Mouse (Mus musculus) hindbrain, embryonic 13.5 days (tissue): Measurements from ENCODE around the gene Meiob. TPM values are rescaled to one million over a fixed set of nuclear protein-coding genes. Genes with fewer than 3 reads are reported as not detected.
A peak's percentile ranks its signal among the peaks of the same experiment; 100 is the strongest.

Experiments
- ATAC-seq: fragments of 200-750 bp; cut with Nextera tagmentation; 2 replicates; pipeline ENCODE4 v1.8.0; 2017; ENCODE audit warnings: moderate TSS enrichment; ENCODE audit not compliant: low FRiP score
- H3K27ac ChIP-seq: fragments of 300-500 bp; sonication (generic); 2 replicates; pipeline ENCODE4 v1.5.1; 2015; ENCODE audit warnings: inconsistent platforms, mild to moderate bottlenecking, moderate library complexity
- H3K27me3 ChIP-seq: fragments of 300-500 bp; sonication (generic); 2 replicates; pipeline ENCODE4 v1.6.1; 2015; ENCODE audit warnings: mild to moderate bottlenecking, inconsistent platforms
- H3K36me3 ChIP-seq: fragments of 300-500 bp; sonication (generic); 2 replicates; pipeline ENCODE4 v1.6.1; 2015; ENCODE audit warnings: mild to moderate bottlenecking, inconsistent platforms
- H3K4me1 ChIP-seq: fragments of 300-500 bp; sonication (generic); replicated peaks from 2 replicates; pipeline ENCODE4 v1.6.1; 2015; ENCODE audit warnings: inconsistent platforms
- H3K4me2 ChIP-seq: fragments of 300-500 bp; sonication (generic); 2 replicates; pipeline ENCODE4 v1.6.1; 2015; ENCODE audit warnings: inconsistent platforms, mild to moderate bottlenecking, moderate library complexity
- H3K4me3 ChIP-seq: fragments of 300-500 bp; sonication (generic); 2 replicates; pipeline ENCODE4 v1.5.1; 2015; ENCODE audit warnings: mild to moderate bottlenecking, inconsistent platforms
- H3K9ac ChIP-seq: fragments of 300-500 bp; sonication (generic); 2 replicates; pipeline ENCODE4 v1.6.1; 2015; ENCODE audit warnings: mild to moderate bottlenecking, inconsistent platforms
- H3K9me3 ChIP-seq: fragments of 300-500 bp; sonication (generic); 2 replicates; pipeline ENCODE4 v1.6.1; 2016; ENCODE audit warnings: inconsistent platforms
- WGBS: fragments of 180-500 bp; shearing (Covaris S2); methylation state at CpG from one replicate; pipeline ENCODE4 v1.1.7; 2015; 5-methylcytosine and 5-hydroxymethylcytosine counted together
- polyA plus RNA-seq: library from polyadenylated mRNA; unstranded; fragments of >200 nt; fragmentation: Nextera tagmentation; extraction: Ambion mirVana; gene quantifications from 2 replicates; pipeline ENCODE4 v1.2.1, GENCODE M21; 2015

The Meiob gene
- polyA plus RNA-seq, 1 experiment from 2014 or later, result not detected

DNA sequence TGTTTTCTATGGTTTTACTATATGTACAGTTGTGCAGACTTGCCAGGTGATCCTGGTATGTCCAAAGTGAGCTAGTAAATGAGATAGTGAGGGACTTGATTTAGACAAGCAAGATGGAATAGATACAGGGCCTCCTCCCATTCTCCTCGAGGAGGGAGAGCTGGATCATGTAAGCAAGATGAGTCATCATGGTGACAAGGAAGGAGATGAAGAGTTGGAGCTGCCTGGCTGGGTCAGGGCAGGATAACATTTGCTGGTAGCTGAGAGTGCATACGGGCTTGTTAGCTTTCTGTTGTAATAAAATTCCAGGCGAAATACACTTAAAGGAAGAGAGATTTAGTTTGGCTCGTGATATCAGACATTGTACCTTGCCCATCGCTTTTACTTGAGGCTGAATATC is 36.3 kb downstream of the Meiob start:
- Histone ChIP-seq H3K27me3 (peaks cover 30% of the 10 kb centered on the region), H3K9ac (no peak overlapping the region), H3K27ac (no peak overlapping the region), H3K9me3 (no peaks in the 10 kb centered on the region), H3K4me3 (no peak overlapping the region), H3K4me2 (no peak overlapping the region), H3K36me3 (no peaks in the 10 kb centered on the region), H3K4me1 (no peaks in the 10 kb centered on the region)
- ATAC-seq, result no peak
- WGBS, result 66% methylated on average over 5 of the region's 5 CpGs

DNA sequence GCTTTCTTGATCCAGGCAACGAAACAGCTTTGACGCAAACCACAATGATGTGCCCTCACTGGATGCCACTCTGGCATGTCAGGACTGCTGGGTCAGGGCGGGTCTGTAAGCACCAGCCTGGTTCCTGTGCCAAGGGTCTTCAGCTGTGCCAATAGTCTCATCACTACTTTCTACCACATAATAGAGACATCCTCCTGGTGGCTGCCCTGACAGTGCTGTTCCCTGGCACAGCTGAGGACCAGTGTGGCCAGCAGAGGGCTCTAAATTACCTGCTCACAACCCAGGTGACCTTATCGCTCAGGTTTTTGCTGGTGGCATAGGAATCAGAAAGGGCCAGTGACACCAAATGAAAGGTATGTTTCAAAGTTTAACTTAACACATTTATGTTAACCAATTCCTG is 37.0 kb downstream of the Meiob start:
- H3K9ac ChIP-seq, result no peak overlapping the region
- H3K27ac ChIP-seq, result no peak overlapping the region
- H3K4me1 ChIP-seq, result no peaks in the 10 kb centered on the region
- no peaks in the 10 kb centered on the region for H3K9me3 ChIP-seq
- H3K36me3 ChIP-seq, result no peaks in the 10 kb centered on the region
- WGBS, result 56% methylated on average over 4 of the region's 4 CpGs
- no peak overlapping the region for H3K4me3 ChIP-seq
- no peak for ATAC-seq
- no peak overlapping the region for H3K4me2 ChIP-seq
- H3K27me3 ChIP-seq, result peaks cover 27% of the 10 kb centered on the region

DNA sequence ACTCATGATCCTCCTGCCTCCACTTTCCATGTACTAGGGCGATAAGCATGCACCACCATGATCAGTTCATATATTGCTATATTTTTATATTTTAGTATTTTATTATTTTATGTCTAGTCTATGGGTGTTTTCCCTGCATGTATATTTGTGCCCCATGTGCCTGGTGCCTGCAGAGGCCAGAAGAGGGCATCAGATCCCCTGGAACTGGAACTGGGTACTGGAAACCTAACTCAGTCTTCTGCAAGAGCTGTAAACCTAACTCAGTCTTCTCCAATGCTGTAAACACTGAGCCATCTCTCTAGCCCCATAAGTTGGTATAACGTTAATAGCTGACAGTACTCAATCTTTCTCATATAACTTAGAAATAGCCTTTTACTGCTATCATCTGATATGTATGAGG is 38.5 kb downstream of the Meiob start:
- H3K27me3 ChIP-seq, result peaks cover 25% of the 10 kb centered on the region
- no peak overlapping the region for H3K4me2 ChIP-seq
- WGBS, result 55% methylated on average over 2 of the region's 2 CpGs
- no peak for ATAC-seq
- no peaks in the 10 kb centered on the region for H3K36me3 ChIP-seq
- H3K9ac ChIP-seq, result no peak overlapping the region
- H3K27ac ChIP-seq, result no peak overlapping the region
- H3K9me3 ChIP-seq, result no peaks in the 10 kb centered on the region
- no peak overlapping the region for H3K4me3 ChIP-seq
- peaks cover 2% of the 10 kb centered on the region; the same call in 1 of the 2 replicates for H3K4me1 ChIP-seq

DNA sequence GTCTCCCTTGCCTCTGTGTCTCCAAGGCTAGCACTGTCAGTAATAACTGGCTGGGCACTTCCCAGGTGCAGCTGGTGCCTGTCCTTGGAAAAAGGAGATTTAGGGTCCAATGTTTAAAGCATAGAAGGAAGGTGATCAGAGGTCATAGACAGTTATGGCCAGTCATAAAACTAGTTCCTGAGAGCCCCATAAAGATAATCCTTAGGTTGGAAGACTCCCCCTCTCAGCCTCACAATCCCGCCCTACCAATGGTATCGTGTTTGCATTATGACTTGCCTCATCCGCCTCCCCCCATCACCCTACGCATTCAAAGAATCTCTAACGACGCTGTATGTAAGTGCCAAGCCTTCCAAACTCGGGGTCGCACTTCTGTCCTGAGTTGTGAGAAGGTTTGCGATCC is 40.4 kb downstream of the Meiob start:
- H3K27ac ChIP-seq, result no peak overlapping the region
- no peak for ATAC-seq
- H3K4me2 ChIP-seq, result no peak overlapping the region
- H3K4me1 ChIP-seq, result peaks cover 14% of the 10 kb centered on the region
- 52% methylated on average over 9 of the region's 9 CpGs for WGBS
- peaks cover 25% of the 10 kb centered on the region for H3K27me3 ChIP-seq
- H3K9me3 ChIP-seq, result no peaks in the 10 kb centered on the region
- no peak overlapping the region for H3K9ac ChIP-seq
- no peaks in the 10 kb centered on the region for H3K36me3 ChIP-seq
- H3K4me3 ChIP-seq, result no peak overlapping the region

DNA sequence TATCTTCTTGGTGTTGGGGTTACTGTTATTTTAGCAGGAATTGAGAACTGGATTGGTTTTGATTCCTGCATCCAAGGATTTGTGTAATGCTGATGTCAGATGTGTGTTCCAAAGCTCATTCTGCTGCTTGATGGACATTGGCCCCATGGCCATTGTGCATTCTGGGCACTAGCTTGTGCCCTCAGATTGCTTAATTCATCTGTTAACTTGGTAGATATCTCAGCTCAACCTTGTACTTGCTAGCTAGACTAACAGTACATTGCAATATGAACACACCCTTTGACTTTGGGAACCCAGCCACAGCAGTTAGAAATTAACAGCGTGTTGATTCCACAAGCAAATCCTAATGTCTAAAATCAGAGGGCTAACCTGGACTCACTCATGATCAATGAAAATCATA is 43.3 kb downstream of the Meiob start:
- H3K9ac ChIP-seq, result no peak overlapping the region
- peaks cover 18% of the 10 kb centered on the region for H3K27me3 ChIP-seq
- no peaks in the 10 kb centered on the region for H3K36me3 ChIP-seq
- 97% methylated on average over 1 of the region's 1 CpGs for WGBS
- H3K4me1 ChIP-seq, result peaks cover 27% of the 10 kb centered on the region
- no peak overlapping the region for H3K4me3 ChIP-seq
- H3K27ac ChIP-seq, result no peak overlapping the region
- H3K9me3 ChIP-seq, result no peaks in the 10 kb centered on the region
- no peak for ATAC-seq
- no peak overlapping the region for H3K4me2 ChIP-seq

DNA sequence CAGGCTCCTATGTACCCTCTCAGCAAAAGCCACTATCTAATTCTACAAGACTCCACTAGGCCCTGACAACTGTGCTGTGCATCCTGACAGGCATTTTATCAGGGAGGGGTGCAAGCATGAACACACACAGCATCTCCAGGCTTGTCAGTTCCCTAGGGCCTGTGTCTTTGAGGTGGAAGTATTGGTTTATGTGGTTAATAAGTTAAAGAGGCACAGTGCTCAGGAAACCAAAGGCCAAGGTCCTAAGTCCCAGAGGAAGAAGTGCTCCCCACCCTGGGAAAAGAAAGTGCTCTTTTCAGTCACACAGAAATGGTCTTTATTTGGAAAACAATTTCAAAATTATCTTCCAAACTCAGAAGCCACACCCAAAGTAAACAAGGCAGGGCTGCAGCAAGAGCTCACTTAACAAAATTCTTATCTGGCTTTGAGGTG is 44.5 kb downstream of the Meiob start:
- H3K27ac ChIP-seq, result no peak overlapping the region
- peaks cover 27% of the 10 kb centered on the region for H3K4me1 ChIP-seq
- H3K4me3 ChIP-seq, result peak overlapping the region; percentile 80
- H3K27me3 ChIP-seq, result peaks cover 18% of the 10 kb centered on the region
- no peak for ATAC-seq
- no peaks in the 10 kb centered on the region for H3K9me3 ChIP-seq
- H3K9ac ChIP-seq, result peak overlapping the region; percentile 29; the same call in 1 of the 2 replicates
- peak overlapping the region; percentile 91 for H3K4me2 ChIP-seq
- peaks cover 6% of the 10 kb centered on the region for H3K36me3 ChIP-seq

DNA sequence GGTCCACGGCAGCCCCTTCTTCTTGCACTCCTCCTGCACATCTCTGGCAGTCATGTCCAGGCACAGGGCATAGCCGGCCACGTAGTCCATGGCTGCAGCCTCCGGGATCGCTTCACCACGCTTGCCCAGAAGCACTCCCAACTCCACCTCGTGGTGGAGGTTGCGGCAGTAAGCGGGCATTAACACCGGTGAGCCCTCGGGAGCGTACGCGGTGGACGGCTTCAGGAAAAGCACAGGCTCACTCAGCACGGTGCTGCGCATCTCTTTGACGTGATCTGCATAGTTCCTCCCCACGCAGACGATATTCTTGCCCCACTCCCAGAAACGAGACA is 45.6 kb downstream of the Meiob start:
- Histone ChIP-seq H3K36me3 (peaks cover 16% of the 10 kb centered on the region), H3K9ac (peak overlapping the region; percentile 84), H3K9me3 (no peaks in the 10 kb centered on the region), H3K4me1 (peaks cover 27% of the 10 kb centered on the region), H3K4me3 (peak overlapping the region; percentile 80), H3K27ac (peak overlapping the region; percentile 95), H3K27me3 (peaks cover 13% of the 10 kb centered on the region), H3K4me2 (peak overlapping the region; percentile 91)
- under 1% methylated on average over 21 of the region's 21 CpGs for WGBS
- ATAC-seq, result no peak; the same call in 1 of the 2 replicates

DNA sequence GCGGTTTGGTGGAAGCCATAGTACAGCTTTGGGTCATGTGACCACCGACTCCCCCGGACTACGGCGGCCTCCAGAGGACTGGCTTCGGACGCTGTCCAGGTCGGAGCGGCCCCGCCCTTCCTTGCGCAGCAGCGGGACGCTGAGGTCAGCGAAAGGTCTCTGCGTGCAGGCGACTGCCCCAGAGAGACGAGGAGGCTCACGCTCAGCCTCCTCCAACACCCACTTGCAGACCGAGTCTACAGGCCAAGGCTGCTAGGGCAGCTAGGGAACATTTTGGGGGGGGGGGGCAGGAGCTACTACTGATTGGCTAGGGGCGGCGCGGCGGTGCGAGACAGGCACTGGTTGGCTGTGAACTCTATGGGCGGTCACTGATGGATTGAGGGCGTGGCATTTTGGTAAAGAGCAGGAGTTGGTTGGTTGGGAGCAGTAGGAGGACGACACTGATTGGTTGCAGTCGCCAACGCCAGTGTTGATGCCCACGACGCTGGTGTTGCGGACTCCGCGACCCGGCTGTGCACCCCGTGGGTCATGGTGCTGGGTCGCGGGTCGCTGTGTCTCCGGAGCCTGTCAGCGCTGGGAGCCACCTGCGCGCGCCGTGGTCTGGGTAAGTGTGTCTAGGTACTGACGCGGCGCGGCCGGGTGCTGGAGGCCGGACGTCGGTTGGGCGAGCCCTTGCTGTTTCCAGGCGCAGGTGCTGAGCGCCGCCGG is 46.1 kb downstream of the Meiob start, which contains the start of gene Fahd1:
Gene Fahd1, minus strand, starts transcription at position 300 of the 708 bp plus-strand sequence.
- Histone ChIP-seq H3K4me1 (peaks cover 27% of the 10 kb centered on the region), H3K4me2 (peak within 1 kb of the TSS; percentile 91), H3K27me3 (peaks cover 9% of the 10 kb centered on the region), H3K9me3 (no peaks in the 10 kb centered on the region), H3K4me3 (peak within 1 kb of the TSS; percentile 80), H3K36me3 (peaks cover 18% of the 10 kb centered on the region), H3K9ac (peak within 1 kb of the TSS; percentile 84), H3K27ac (peak within 1 kb of the TSS; percentile 95)
- WGBS, result under 1% methylated on average over 58 of the region's 58 CpGs
- ATAC-seq, result peak; percentile 100

DNA sequence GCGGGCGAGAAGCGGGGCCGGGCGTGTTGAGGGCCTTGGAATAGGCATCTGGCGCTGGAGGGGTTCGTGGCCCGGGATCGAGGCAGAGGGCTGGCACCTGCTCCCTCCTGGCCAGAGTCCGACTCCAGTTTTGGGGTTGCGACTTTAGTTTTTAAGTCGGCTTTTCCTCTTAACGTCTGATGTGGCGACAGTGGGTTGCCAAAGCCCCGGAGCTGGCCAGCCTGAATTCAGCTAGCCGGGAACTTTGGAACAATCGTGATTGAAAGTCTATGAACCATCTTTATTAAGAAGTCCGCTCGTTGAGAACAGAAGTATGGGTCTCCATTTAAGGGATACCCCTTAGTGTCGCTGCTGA is 46.7 kb downstream of the Meiob start:
- H3K4me1 ChIP-seq, result peaks cover 27% of the 10 kb centered on the region
- peak overlapping the region; percentile 82 for H3K9ac ChIP-seq
- H3K27me3 ChIP-seq, result peaks cover 7% of the 10 kb centered on the region
- peak overlapping the region; percentile 91 for H3K4me2 ChIP-seq
- no peaks in the 10 kb centered on the region for H3K9me3 ChIP-seq
- H3K4me3 ChIP-seq, result peak overlapping the region; percentile 80
- WGBS, result 2% methylated on average over 20 of the region's 20 CpGs
- ATAC-seq, result no peak
- H3K36me3 ChIP-seq, result peaks cover 24% of the 10 kb centered on the region
- peak overlapping the region; percentile 95 for H3K27ac ChIP-seq

DNA sequence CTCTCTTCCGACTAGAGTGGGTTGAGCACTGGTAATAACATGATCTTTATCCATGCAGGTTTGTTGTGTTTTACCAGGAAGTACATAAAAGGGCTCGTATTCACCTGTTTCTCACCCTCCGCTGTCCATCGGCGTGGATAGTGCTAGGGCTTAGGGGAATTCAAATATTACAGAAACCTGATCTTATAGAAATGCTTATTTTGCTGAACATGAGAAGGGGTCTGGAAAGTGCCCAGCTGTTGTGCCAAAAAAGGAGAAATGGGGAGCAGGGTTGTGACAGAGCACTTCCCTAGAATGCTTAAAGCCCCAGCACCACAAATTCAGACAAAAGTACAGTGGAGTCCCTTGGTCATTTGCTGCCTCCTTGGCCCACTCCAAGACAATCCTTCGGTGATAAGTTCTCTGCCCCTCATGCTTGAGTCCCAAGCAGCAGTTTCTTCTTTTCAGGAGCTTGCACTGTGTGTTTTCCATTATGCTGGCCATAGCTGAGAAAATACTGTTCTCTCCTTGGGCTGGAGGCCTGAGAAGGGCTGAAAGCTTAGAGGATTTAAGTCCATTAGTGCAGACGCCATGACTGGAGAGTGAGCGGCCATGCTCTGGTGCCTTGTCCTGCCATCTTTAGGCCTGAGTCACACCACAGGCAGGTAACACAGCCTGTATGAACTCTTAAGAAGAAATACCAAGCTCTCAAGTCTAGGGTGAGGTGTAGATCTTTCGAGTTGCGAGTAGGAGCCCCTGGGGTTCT is 47.5 kb downstream of the Meiob start:
- 85% methylated on average over 10 of the region's 10 CpGs for WGBS
- ATAC-seq, result no peak

DNA sequence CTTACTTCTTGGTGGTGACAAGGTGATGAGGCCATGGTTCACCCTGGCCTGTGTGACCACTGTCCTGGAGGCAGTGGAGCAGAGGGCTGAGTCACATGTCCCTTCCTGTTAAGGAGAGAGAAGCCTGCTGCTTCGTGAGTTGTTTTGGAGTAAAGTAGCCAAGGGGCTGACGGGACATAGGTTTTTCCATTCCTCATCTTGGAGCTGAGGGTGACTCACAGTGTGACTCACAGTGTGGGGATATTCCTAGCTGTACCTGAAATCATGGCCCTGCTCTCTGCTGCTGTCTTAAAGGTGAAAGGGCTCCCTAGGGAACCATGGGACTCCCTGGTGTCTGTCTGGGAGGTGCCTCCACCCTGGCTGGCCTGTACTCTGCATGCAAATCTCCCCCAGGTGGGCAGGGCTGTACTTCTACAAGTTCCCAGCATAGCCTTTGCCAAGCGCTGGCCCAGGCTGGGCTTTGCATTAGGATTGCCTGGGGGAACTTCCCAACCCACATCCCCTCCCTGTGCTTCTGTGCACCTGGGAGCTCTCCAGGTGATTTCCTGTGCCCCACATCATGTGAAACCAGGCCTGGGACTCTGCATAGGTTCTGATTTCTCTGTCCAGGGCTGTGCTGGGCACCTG is 51.9 kb downstream of the Meiob start:
- no peak overlapping the region for H3K4me3 ChIP-seq
- WGBS, result 81% methylated on average over 3 of the region's 3 CpGs
- no peak overlapping the region for H3K4me2 ChIP-seq
- peaks cover 61% of the 10 kb centered on the region for H3K36me3 ChIP-seq
- H3K9ac ChIP-seq, result no peak overlapping the region
- H3K9me3 ChIP-seq, result no peaks in the 10 kb centered on the region
- peaks cover 7% of the 10 kb centered on the region for H3K27me3 ChIP-seq
- H3K27ac ChIP-seq, result no peak overlapping the region
- H3K4me1 ChIP-seq, result peaks cover 9% of the 10 kb centered on the region
- no peak for ATAC-seq

More for the DNA sequence above, 47.5 kb downstream of the Meiob start:
- H3K4me1 ChIP-seq, result peaks cover 27% of the 10 kb centered on the region
- H3K36me3 ChIP-seq, result peaks cover 30% of the 10 kb centered on the region
- peak overlapping the region; percentile 91 for H3K4me2 ChIP-seq
- peak overlapping the region; percentile 80 for H3K4me3 ChIP-seq
- H3K9ac ChIP-seq, result peak overlapping the region; percentile 82
- peaks cover 7% of the 10 kb centered on the region for H3K27me3 ChIP-seq
- H3K27ac ChIP-seq, result no peak overlapping the region
- H3K9me3 ChIP-seq, result no peaks in the 10 kb centered on the region

DNA sequence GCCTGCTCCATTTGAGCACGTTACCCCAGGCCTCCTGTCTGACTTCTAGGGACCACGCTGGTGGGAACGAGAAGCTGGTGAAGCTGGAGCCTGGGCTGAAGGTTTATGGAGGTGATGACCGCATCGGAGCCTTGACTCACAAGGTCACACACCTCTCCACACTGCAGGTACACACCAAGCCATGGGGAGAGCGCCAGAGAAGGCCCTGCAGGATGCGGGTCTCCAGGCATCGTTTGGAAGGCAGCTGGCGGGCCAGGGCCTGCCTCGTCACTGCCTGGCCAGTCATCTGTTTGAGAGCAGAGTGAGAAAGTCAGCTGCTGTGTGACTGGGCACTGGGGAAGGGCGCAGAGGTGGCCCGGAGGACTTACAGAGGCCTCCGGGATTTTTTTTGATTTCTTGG is 52.5 kb downstream of the Meiob start:
- no peak overlapping the region for H3K9ac ChIP-seq
- H3K27me3 ChIP-seq, result peaks cover 3% of the 10 kb centered on the region
- no peak for ATAC-seq
- 91% methylated on average over 13 of the region's 13 CpGs for WGBS
- no peak overlapping the region for H3K27ac ChIP-seq
- peaks cover 67% of the 10 kb centered on the region for H3K36me3 ChIP-seq
- H3K9me3 ChIP-seq, result no peaks in the 10 kb centered on the region
- no peak overlapping the region for H3K4me3 ChIP-seq
- H3K4me1 ChIP-seq, result peaks cover 3% of the 10 kb centered on the region
- H3K4me2 ChIP-seq, result no peak overlapping the region
